Mouse (Mus musculus): ENCODE data around the gene Sh3kbp1.

Sh3kbp1 gene

GRCm38 (mm10) chrX:159677585-159678319, 50.7 kb downstream of the Sh3kbp1 start:
- DNase-seq (ENCODE audit: low spot score in 2 of 2) = no peak

GRCm38 (mm10) chrX:159678320-159678835, 51.3 kb downstream of the Sh3kbp1 start:
- DNase-seq (ENCODE audit: low spot score in 2 of 2) = no peak

- no peak for DNase-seq (ENCODE audit: low spot score in 2 of 2)
These were observed 58.4 kb downstream of the Sh3kbp1 start for GRCm38 (mm10) chrX:159685521-159685920.

- no peak for DNase-seq (ENCODE audit: low spot score in 2 of 2)
These were observed 59.8 kb downstream of the Sh3kbp1 start for GRCm38 (mm10) chrX:159686850-159687249.

GRCm38 (mm10) chrX:159688698-159689097, 61.6 kb downstream of the Sh3kbp1 start:
- no peak for DNase-seq (ENCODE audit: low spot score in 2 of 2)

GRCm38 (mm10) chrX:159689785-159690416, 62.8 kb downstream of the Sh3kbp1 start:
- DNase-seq (ENCODE audit: low spot score in 2 of 2) = no peak

- DNase-seq (ENCODE audit: low spot score in 2 of 2) = no peak
These were observed 66.1 kb downstream of the Sh3kbp1 start for GRCm38 (mm10) chrX:159693126-159693525.

GRCm38 (mm10) chrX:159696545-159696944, 69.5 kb downstream of the Sh3kbp1 start:
- DNase-seq (ENCODE audit: low spot score in 2 of 2) = no peak

GRCm38 (mm10) chrX:159697030-159697454, 70.0 kb downstream of the Sh3kbp1 start:
- DNase-seq (ENCODE audit: low spot score in 2 of 2) = no peak

GRCm38 (mm10) chrX:159702850-159703249, 75.8 kb downstream of the Sh3kbp1 start:
- no peak for DNase-seq (ENCODE audit: low spot score in 2 of 2)

- DNase-seq (ENCODE audit: low spot score in 2 of 2) = no peak
These were observed 77.4 kb downstream of the Sh3kbp1 start for GRCm38 (mm10) chrX:159704381-159705004.

GRCm38 (mm10) chrX:159705412-159705811, 78.3 kb downstream of the Sh3kbp1 start:
- DNase-seq (ENCODE audit: low spot score in 2 of 2) = no peak

- no peak for DNase-seq (ENCODE audit: low spot score in 2 of 2)
These were observed 81.2 kb downstream of the Sh3kbp1 start for GRCm38 (mm10) chrX:159708076-159708830.

- DNase-seq (ENCODE audit: low spot score in 2 of 2) = no peak
These were observed 82.2 kb downstream of the Sh3kbp1 start for GRCm38 (mm10) chrX:159709296-159709695.

GRCm38 (mm10) chrX:159711070-159712029, 84.3 kb downstream of the Sh3kbp1 start:
- DNase-seq (ENCODE audit: low spot score in 2 of 2) = no peak

- DNase-seq (ENCODE audit: low spot score in 2 of 2) = no peak
These were observed 86.1 kb downstream of the Sh3kbp1 start for GRCm38 (mm10) chrX:159713191-159713590.

GRCm38 (mm10) chrX:159721390-159721789, 94.3 kb downstream of the Sh3kbp1 start:
- DNase-seq (ENCODE audit: low spot score in 2 of 2) = no peak

- DNase-seq (ENCODE audit: low spot score in 2 of 2) = no peak
These were observed 104.3 kb downstream of the Sh3kbp1 start for GRCm38 (mm10) chrX:159731421-159731820.

GRCm38 (mm10) chrX:159732845-159733244, 105.8 kb downstream of the Sh3kbp1 start:
- no peak for DNase-seq (ENCODE audit: low spot score in 2 of 2)

- no peak for DNase-seq (ENCODE audit: low spot score in 2 of 2)
These were observed 106.9 kb downstream of the Sh3kbp1 start for GRCm38 (mm10) chrX:159733948-159734347.
